Mouse (Mus musculus) ovary, postnatal 10 days (tissue): ENCODE results near the gene Zbtb8b.
"Not testable (repeated sequence)": the region's sequence is repeated elsewhere in the genome, so short reads cannot be mapped to it uniquely, and the experiment has no call there.

Experiments
- DNase-seq: peaks from one replicate; pipeline ENCODE4 v3.0.0; 2022; ENCODE audit warnings: low spot score

Gene Zbtb8b

DNA sequence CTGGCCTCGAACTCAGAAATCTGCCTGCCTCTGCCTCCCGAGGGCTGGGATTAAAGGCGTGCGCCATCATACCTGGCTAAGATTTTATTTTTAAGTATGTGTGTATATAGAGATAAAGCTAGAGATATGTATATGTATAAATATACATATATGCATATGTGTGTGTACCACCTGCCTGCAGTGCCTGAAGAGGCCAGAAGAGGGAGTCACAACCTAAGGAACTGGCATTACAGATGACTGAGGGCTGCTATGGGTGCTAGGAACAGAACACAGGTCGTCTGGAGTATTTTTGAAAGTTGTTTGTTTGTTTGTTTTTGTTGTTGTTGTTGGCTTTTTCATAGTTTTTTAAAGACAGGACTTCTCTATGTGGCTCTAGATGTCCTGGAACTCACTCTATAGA, 24.8 kb downstream of the Zbtb8b start:
- DNase-seq = no peak

DNA sequence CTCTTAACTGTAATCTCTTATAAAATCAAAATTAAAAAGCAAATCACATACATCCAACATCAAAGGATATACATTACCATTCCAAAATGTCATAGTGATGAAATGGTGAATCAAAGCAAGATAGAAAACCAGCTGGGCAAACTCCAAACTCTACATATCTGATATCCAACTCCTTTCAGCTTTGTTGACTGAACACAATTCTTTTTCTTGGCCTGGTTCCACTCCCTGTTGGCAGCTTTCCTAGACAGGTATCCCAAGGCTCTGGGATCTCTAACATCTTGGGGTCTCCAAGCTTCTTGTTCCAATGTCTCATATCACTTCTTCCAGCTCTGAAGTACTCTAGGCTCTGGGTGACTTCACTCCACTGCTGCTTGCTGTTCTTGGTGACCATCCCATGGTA, 29.7 kb downstream of the Zbtb8b start:
- DNase-seq = no peak

DNA sequence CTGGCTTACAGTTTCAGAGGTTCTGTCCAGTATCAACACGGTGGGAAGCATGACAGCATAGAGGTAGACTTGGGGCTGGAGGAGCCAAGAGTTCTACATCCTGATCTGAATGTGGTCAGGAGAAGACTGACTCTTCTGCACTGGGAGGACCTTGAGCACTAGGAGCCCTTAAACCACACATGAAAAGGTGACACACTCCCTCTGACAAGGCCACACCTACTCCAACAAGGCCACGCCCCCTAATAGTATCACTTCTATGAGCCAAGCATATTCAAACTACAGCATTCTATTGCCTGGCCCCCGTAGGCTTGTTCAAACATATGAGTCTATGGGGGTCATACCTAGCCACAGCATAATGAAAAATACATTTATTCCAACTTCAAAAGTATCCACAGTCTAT, 30.1 kb downstream of the Zbtb8b start:
- DNase-seq = not testable (repeated sequence)

DNA sequence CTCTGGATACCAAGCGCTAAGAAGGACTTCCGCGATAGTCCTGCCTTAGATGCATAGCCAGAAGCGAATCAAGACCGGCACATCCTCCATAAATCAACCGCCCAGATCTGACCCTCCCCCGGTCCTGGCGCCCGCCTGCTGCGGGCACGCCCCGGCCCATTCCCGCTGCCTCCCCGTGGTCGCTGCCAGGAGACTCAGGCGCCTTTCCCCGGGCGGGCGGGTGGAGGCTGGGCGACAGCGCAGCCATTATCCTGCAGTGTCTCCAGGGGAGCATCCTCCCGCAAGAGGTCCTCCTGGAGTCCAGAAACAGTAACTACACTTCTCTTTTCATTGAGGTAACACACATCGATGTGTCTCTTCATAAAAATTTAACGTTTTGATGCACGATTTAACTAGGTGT, 34.2 kb downstream of the Zbtb8b start:
- peak; percentile 32 for DNase-seq

DNA sequence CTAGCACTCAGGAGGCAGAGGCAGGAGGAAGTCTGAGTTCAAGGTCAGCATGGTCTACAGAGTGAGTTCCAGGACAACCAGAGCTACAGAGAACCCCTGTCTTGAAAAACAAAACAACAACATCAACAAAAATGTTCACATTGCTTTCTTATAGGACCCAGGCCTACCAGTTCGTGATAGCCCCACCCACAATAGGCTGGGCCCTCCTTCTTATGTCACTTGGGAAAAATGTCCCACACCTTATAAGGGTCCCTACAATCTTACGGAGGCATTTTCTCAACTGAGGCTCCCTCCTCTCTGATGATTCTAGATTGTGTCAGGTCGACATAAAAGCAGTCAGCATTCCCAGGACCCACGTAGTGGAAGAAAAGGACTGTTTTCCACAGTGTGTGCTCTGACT, 40.8 kb downstream of the Zbtb8b start:
- no peak for DNase-seq

DNA sequence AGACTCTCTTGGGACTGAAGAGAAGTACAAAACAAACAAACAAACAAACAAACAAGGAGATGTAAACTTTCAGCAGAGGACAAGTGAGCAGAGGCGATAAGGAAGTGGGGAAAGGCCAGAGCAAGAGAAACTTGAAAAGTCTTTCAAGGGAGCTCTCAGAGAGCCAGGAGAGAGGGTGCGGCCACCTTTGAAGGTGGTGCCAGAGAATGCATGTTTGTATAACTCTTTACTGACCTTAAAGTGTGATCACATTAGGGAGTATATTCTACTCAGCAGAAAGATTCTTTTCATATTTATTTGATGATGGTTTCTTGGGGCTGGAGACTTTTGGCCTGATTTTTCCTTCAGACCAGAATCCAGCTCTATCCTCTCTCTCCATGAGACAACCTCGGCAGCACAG, 43.7 kb downstream of the Zbtb8b start:
- no peak for DNase-seq

DNA sequence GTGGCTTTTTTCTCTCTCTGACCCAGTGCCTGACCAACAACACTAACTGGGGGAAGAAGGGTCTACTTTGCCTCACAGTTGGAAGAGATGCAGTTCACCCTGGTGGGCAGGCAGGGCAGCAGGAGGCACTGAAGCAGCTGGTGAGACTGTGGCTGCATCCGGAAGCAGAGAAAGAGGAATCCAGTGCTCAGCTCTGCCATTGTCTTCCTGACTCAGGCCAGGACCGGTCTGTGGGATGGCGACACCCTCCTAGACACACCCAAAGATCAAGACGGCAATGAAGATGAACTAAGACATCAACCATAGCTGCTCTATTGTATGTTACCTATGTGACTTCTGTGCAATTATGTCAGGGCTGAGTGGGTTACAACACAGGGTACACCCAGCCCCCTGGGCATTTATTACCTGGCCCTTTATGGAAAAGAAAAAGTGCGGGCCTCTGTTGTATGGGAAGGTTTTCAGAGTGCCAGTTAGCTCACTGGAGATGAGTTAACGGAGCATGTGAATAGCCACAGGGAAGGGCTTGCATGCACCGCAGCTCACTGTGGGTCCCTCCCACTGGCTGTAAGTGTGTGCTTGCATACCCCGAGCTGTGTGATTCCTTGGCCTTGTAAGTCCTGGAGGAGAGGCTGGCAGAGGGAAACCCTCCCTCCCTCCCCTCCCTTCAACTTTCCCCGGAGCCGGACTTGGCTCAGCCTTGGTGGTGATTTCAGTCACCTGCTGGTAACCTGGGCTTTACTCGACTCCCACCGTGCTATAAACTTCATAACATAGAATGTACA, 46.4 kb downstream of the Zbtb8b start:
- DNase-seq = no peak

DNA sequence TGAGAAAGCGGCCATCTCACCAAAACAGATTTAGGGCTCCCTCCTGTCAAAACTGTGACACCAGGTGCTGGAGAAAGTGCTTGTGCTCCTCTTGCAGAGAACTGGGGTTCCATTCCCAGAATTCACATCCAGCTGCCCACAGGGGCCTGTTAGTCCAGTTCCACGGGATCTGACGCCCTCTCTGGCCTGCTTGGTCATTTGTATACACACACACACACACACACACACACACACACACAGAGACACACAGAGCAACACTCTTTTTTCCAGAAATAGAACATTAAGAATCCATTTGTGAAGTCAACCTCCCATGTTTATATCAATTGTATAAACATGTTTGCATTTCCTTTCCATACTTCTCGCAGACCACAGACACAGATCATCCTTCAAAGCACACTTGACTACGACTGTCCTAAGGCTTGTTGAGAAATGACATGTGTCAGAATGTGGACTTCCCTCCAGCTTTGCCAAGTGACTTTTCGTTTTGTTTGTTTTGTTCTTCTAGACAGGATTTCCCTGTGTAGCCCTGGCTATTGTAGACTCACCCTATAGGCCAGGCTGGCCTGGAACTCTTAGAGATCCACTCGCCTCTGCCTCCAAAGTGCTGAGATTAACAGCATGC, 49.6 kb downstream of the Zbtb8b start:
- no peak for DNase-seq

DNA sequence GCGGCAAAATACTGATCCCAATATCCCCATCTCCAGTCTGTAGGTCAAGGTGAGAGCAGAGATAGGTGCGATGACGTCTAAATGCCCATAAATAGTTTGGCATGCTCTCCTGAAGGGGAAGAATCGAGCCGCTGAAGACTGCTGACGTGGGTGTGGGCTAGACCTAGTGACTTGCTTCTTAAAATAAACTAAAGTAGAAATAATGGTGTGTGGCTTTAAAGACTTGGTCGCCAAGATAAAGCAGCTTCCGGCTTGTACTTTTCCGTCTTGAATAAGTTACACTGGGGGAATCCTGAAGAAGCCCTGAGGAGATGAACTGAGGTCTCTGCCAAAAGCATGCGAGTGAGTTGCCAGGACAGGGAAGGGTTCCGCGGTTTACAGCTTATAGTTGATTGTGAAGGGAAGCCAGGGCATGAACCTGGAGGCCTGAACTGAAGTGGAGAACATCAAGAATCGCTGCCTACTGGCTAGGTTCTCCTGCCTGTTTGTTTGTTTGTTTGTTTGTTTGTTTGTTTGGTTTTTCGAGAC, 50.4 kb downstream of the Zbtb8b start:
- no peak for DNase-seq

DNA sequence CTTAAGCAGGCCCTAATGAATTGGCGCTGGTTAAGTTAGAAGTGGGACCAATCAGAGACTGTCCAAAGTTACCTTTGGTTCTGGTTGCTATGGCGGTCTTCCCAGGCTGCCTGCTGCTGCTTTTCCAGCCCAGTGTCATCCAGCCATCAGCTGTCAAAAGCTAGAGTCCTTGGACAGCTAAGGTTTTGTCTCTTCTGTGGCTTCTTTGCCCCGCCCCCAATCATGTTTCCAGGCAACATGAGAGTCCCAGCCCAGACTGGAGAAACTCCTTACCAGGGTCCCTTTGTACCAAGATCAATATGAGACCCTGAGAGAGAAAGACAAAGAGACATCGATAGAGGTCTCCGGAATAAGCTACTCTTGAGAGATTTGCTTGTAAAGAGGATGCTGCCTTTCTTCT, 52.2 kb downstream of the Zbtb8b start:
- no peak for DNase-seq

DNA sequence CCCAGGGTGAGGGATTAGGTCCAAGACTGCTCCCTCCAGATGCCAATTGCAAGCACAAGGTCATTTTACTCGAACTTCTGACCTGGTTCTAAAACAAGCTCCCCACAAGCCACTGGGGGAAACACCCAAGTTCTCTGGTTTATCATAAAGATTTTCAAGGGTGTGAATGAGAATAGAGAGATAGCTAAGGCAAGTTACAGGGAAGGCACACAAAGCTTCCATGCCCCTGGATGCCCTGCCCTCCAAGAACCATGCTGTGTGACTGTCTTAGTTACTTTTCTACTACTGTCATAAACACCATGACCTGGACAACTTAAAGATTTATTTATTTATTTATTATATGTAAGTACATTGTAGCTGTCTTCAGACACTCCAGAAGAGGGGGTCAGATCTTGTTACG, 53.7 kb downstream of the Zbtb8b start:
- no peak for DNase-seq

DNA sequence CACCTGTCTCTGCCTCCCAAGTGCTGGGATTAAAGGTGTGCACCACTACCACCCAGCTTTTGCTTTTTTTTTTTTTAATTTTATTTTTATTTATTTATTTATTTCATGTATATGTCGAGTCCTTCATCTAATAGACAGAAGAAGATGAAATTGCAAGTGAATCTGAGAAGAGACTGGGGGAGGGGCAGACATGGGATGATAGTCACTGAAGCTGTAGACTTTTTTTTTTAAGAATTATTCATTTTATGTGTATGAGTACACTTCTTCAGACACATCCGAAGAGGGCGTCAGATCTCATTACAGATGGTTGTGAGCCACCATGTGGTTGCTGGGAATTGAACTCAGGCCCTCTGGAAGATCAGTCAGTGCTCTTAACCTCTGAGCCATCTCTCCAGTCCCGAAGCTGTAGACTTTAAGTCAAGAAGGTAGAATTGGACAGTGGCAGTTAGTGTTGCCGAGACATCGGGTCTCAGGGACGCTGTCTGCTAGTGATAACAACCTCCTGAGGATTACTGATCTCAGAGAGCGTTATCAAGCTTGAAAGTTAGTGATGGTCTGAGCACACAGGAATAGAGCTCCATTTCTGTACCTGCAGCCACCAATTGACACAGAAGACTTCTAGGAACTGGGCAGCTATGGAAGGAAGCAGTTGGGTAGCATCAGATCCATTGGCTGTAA, 54.2 kb downstream of the Zbtb8b start:
- DNase-seq = no peak

DNA sequence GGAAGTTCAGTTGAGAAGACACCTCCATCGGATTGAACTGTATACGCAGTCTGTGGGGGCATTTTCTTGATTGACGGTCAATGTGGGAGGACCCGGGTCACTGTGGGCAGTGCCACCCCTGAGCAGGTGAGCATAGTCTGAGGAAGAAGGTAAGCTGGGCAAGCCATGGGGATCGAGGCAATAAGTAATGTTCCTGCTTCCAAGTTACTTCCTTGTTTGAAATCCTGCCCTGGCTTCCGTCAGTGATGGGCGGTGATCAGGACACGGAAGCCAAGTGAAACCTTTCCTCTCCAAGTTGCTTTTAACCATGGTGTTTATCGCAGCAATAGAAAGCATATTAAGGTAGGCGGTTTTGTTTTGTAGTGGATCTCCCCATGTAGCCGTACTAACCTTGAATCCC, 55.0 kb downstream of the Zbtb8b start:
- DNase-seq = no peak

DNA sequence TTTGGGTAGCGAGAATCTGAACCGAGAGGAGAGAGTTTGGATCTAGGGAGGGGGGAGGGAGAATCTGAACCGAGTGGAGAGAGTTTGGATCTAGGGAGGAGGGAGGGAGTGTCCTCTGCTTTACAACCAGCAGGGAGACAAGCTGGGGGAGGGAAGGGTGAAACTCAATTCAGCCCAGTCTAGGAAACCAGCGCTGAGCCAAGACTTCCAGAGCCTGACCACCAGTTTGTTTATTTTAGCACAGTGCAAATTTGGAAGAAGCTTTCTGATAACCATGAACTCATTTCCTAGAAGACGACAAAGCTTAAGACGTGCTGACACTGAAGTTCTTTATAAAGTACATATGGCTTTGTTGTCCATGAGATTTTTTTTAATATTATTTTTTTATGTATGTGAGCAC, 56.2 kb downstream of the Zbtb8b start:
- DNase-seq = no peak

DNA sequence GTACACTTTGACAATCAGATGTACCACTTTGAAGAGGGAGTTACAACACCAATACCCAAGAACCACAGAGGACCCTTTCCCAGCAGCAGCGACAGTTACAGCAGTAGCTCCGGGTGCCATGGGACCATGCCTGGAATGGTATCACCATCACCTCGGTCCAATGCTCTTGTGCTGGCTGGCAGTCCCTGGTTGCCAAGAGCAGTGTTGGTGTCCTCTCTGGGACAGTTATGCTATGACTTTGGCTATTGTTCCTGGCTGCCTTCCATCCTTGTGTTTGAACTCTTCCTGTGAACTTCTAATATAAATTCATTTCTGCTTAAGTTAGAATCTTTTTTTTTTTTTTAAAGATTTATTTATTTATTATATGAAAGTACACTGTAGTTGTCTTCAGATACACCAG, 57.1 kb downstream of the Zbtb8b start:
- no peak for DNase-seq

DNA sequence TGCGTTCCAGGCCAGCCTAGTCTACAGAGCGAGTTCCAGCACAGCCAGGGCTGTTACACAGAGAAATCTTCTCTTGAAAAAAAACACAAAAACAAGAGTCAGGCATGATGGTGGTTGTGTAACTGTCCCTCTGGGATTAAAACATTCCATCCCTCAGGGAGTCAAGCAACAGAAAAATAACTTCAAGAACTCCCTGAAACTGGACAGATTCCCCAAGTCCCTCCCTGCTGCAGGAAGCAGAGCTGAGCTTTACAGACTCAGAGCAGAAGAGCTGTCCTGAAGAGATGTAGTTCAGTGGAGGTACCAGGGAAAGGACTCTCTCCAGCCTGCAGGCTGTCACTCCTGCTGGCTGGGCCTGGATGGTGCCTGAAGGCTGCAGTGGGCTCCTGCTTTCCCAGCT, 58.2 kb downstream of the Zbtb8b start:
- DNase-seq = no peak

DNA sequence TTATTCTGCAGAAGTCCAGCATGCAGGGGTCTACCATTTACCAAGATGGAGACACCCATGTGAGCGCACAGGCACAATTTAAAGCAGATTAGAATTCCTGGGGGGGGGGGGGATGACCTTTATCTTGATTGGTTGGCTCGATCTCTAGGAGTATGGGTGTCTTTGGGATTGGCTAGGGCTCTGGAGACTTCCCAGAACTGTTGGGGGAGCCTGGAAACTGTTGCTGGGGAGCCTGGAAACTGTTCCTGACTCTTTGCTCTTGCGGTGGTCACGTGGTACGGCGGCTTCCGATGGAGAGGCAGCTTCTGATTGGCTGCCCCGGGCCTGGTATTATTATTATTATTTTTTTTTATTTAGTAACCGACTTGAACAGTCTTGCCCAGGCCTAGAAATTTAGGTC, 58.6 kb downstream of the Zbtb8b start:
- DNase-seq = no peak

DNA sequence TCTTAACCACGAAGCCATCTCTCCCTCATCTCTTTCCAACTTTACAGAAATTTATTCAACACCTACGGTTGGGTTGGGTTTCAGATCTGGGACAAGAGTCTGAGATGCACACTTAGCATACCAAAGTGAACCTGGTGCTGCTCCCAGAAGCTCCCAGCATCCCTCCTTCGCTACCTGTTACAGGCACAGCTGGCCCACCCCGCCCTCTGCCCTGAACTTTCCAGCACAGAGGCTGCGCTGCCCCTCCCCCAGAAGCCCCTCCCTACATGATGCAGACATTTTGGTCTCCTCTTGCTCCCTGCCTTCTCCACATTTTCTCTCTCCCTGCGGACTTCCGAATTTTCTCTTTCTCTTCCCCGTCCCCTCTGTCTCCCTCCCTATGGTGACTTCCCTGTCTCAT, 59.5 kb downstream of the Zbtb8b start:
- DNase-seq = no peak

DNA sequence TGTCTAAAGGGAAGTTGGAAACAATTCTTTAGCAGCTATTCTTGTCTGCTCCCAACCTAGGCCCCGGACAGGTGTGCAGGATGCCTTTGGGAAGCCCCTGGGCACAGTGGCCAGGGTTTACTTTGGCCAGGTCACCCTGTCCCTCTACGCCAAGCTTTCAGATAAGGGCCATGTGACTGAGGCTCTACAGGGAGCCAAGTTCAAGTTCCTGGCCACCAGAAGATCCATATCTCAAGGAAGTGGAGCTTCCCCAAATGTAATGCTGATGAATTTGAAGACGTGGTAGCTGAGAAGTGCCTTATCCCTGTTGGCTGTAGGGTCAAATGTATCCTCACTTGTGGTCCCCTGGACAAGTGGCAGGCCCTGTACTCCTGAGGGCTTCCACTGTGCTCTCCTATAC, 60.8 kb downstream of the Zbtb8b start:
- no peak for DNase-seq

DNA sequence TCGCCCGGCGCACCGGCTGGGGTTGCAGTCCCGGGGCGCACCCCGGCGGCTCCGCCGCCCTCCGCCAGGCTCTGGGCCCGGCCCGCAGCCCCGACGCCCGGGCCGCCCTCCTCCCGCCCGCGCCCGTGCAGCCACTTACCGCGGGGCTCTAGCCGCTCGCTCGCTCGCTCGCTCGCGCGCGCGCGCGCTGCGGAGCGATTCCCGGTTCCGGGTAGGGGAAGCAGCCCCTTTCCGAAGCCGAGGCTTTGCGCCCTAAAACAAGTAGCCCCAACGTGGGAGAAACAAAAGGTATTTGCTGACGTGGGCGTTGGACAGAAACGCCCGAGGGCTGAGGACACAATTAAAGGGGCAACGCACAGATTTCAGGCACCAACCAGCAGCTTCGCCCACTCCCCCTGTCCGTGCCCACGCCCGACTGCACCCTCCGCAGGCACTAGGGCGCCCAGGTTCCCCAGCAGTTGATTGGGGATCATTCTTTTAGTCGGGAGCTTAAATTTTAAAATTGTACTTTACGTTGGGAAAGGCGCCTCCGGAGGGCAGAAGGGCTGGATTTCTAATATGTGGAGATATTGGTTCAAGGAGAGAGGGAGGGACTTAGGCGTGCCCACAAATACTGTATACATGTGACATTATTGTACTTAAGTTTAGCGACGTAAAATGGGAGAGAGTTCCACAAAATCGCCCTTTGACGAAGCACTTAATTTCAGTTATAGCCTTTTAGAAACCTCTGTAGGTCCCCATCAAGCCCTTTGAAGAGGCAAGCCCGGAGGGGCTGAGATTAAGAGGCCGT, 62.9 kb downstream of the Zbtb8b start, which contains the start of gene Zbtb8a:
TSS of gene Zbtb8a (minus strand) at position 516 of the 790 bp plus-strand sequence.
- peak; percentile 35 for DNase-seq

DNA sequence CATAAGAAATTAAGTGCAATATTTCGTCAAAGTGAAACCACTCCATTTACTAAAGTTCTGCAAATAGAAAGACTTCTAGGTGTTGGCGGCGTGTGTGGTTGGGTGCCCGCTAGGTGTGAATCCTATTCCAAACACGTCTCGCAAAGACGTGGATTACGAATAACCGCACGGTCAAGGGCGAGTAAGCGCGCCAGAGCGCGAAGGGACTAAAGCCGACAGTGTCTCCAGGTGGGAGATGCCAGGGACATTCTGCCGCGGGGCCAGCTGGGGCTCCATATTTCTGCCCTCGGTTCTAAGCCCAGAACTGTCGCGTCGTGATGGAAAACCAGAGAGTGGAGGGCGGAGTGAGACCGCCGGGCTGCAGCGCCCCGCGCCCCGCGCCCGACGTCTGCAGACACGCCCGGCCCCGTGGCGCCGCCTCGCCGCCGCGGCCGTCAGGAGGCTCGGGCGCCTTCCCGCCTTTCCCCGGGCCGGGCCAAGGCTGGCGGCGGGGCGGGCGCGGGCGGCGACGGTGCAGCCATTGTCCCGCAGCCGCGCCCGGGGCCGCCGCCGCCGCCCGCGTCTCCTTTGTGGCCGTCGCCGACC, 63.6 kb downstream of the Zbtb8b start:
- peak; percentile 47 for DNase-seq

DNA sequence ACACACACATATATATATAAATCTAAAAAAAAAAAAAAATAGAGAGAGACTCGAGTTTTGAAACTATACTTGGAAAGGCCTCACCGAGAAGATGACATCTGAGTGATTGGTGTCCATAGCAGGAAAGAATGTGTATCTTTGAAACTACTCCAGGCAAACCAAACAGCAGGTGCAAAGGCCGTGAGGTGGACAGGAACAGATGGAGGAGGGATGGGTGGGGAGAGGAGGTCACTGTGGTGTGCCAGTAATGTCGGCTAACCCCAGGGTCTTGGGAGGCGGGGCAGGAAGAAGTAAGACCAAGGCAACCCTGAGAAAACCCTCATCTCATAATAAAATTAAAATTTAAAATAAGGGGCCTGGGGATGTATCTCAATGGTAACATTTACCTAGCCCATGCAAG, 64.8 kb downstream of the Zbtb8b start:
- DNase-seq = no peak
